Mouse (Mus musculus): Measurements from ENCODE around the gene Mrgprf. TPM values are rescaled to one million over a fixed set of nuclear protein-coding genes. Genes with fewer than 3 reads are reported as not detected.

The Mrgprf gene
- polyA plus RNA-seq (2015; fragmentation: Nextera tagmentation; extraction: Ambion mirVana) = 4.5 and 6.1 TPM in 2 replicates

DNA sequence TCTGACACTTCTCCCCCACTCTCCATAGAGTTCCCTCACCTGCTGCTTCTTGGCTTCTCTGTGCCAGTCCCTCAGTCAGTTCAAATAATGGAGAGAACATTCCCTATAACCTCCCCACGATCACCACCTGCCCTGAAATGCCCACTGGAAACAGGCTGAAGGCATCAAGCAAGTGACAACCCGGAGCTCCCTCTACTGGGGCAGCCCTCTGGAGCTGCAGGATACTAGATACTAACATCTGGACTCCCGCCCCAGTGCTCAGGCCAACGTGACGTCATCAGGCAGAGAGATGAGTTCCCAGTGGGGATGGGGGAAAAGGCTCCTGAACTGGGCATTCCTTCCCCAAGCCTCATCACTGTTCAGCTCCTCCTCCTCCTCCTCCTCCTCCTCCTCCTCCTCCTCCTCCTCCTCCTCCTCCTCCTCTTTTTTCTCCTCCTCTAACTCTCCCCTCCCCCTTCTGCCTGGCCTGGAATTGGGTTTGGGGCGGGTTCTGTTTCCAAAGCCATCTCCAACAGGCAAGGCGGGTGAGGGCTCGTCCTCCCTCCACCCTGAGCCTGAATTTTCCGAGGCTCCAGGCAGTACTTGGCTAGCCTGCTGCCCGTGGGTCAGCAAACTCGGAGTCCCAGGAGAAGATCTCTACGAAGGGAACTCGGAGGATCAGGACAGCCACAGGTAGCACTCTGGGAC, at the start of gene Mrgprf:
Mrgprf (plus strand) TSS at position 508 of the 687 bp plus-strand sequence.
- H3K4me1 ChIP-seq = peaks cover 9% of the 10 kb centered on the region
- no peak within 1 kb of the TSS for H3K4me3 ChIP-seq
- WGBS = 38% methylated on average over 12 of the region's 13 CpGs
- no peak within 1 kb of the TSS for H3K27ac ChIP-seq
- no peaks in the 10 kb centered on the region for H3K27me3 ChIP-seq (replicated peaks)
- no peak within 1 kb of the TSS for H3K4me2 ChIP-seq
- no peaks in the 10 kb centered on the region for H3K36me3 ChIP-seq (replicated peaks)
- no peak within 1 kb of the TSS for H3K9ac ChIP-seq
- no peaks in the 10 kb centered on the region for H3K9me3 ChIP-seq
- no peak for ATAC-seq (replicated peaks)

DNA sequence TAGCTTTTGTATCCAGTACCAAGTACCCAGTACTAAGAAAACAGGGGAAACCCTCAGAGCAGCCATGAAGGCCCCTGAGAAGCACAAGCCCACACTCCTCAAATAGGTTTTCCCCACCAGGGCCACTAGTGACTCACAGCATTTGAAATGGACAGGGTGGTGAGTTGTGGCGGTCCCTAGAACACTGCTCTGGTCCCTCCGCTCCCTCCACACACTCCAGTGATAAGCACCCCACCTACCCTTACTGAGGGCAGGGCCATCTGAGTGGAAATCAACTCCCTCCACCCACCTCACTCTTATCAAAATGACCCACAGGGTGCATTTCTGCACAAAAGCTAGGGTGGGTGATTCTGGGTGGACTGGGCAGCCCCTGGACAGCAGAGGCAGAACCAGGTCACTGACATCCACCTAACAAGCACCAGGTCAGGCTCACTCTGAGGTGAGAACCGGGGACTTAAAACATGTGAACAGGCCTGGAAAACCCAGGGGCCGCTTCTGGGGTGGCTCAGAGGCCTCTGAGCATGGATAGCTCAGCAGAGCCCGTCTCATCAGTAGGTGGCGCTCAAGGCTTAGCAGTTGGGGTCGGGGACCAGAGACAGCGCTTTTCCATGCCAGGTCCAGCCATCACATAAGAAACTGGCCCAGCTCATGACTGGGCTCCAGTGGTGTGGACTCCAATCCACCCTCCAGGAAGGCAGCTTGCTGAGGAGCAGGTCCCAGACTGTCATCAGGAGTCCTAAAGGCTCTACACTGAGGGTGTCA, 47.7 kb upstream of the Mrgprf start:
- H3K4me3 ChIP-seq = no peak overlapping the region
- H3K27ac ChIP-seq = no peak overlapping the region
- H3K36me3 ChIP-seq (replicated peaks) = no peaks in the 10 kb centered on the region
- no peaks in the 10 kb centered on the region for H3K9me3 ChIP-seq
- ATAC-seq (replicated peaks) = peak; percentile 72; the same call in 1 of the 2 replicates
- H3K9ac ChIP-seq = no peak overlapping the region
- no peaks in the 10 kb centered on the region for H3K27me3 ChIP-seq (replicated peaks)
- H3K4me1 ChIP-seq = no peaks in the 10 kb centered on the region
- 25% methylated on average over 8 of the region's 8 CpGs for WGBS
- no peak overlapping the region for H3K4me2 ChIP-seq

DNA sequence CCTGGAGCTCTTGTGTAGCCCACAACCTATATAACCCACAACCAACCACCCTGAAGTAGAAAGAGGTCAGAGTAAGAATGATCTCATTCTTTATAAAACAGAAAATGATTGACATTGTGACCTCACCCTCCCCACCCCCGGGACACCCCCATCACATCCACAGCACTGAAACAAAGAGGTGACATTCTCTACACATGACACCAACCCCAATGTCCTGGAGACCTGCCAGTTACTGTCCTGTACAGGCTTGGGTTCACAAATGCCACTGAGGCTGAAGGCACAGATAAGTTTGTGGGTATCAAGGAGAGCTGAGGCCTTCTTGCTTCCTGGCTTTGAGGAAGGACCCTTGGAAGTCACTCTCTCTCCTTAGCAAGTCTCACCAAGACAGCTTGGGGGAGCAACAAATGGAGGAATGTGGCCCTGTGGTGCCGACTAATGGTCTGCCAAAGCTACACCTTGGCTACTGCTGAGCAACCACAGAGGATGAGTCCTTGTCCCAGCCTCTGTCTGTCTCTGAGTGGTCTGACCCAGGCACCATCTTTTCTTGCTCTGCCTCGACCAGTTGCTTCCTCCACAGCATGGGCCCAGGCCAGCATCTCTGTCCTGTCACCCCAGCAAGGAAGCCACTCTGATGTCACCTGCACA, 46.5 kb upstream of the Mrgprf start:
- Histone ChIP-seq H3K4me2 (no peak overlapping the region), H3K4me1 (no peaks in the 10 kb centered on the region), H3K9me3 (no peaks in the 10 kb centered on the region), H3K36me3 (replicated peaks) (no peaks in the 10 kb centered on the region), H3K4me3 (no peak overlapping the region), H3K9ac (no peak overlapping the region), H3K27me3 (replicated peaks) (no peaks in the 10 kb centered on the region), H3K27ac (no peak overlapping the region)
- WGBS = 72% methylated on average over 3 of the region's 3 CpGs
- ATAC-seq (replicated peaks) = no peak

DNA sequence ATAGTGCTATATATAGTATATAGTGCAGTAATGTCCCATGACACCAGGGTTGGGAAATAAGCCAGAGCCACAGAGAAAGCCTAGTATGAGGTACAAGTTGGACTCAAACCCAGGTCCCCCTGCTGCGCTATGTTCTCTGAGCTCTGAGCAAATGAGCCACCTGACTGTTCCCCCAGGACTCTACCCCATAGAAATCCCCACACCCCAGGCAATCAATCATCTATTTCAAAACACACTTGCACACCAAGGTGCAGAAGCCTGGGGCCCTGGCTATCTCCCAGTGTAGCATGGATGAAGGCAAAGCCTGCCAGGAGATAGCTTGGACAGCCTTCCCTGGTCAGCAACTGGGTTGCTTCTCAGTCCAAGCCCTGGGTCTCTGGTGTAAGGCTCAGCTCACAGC, 44.5 kb upstream of the Mrgprf start:
- 93% methylated on average over 1 of the region's 1 CpGs for WGBS
- H3K4me3 ChIP-seq = no peak overlapping the region
- no peaks in the 10 kb centered on the region for H3K9me3 ChIP-seq
- no peak overlapping the region for H3K27ac ChIP-seq
- no peak for ATAC-seq (replicated peaks)
- H3K9ac ChIP-seq = no peak overlapping the region
- no peaks in the 10 kb centered on the region for H3K36me3 ChIP-seq (replicated peaks)
- H3K27me3 ChIP-seq (replicated peaks) = no peaks in the 10 kb centered on the region
- H3K4me2 ChIP-seq = no peak overlapping the region
- H3K4me1 ChIP-seq = no peaks in the 10 kb centered on the region

DNA sequence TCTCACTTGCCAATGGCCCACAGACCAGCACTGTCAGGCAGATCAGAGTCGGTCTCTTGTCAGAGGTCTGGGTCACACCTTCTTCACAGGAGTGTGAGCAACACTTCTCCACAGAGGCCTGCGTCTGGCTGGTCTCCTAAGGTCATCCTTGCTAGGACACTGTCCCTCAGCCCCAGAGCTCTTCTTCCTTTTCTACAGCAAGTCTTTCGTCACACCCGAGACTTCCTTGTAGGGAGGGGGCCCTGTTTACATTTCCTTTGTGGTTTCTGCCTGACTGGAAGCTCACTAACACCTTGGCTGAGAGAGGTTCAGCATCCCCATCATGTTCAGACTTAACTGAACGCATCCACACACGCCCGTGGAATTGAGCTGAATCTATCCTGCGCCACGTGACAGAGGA, 36.4 kb upstream of the Mrgprf start:
- 87% methylated on average over 9 of the region's 9 CpGs for WGBS
- Histone ChIP-seq H3K9me3 (no peaks in the 10 kb centered on the region), H3K9ac (no peak overlapping the region)

DNA sequence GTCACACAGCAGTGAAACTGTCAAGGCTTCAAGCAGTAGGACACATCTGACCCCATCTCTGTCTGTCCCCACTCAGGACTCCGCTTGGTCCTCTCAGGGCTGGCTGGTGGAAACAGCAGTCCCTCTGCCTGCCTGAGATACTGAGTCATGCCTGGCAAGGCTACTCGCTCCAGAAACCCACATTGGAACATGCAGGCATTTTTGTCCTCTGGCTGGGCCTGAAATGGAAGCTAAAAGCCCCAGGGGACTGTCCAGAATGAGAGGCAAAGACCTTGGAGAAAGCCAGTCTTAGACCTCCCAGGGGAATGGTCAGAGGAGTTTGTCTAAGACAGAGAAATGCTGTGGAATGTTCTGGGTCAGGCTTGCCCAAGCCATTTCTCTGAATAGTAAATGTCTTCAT, 34.6 kb upstream of the Mrgprf start:
- Histone ChIP-seq H3K9me3 (no peaks in the 10 kb centered on the region), H3K27me3 (replicated peaks) (no peaks in the 10 kb centered on the region), H3K4me3 (no peak overlapping the region), H3K4me1 (no peaks in the 10 kb centered on the region), H3K9ac (no peak overlapping the region), H3K4me2 (no peak overlapping the region), H3K27ac (no peak overlapping the region), H3K36me3 (replicated peaks) (no peaks in the 10 kb centered on the region)
- no peak for ATAC-seq (replicated peaks)
- WGBS = 86% methylated on average over 2 of the region's 2 CpGs

More for the DNA sequence above, 36.4 kb upstream of the Mrgprf start:
- Histone ChIP-seq H3K27ac (no peak overlapping the region), H3K4me2 (no peak overlapping the region), H3K4me3 (no peak overlapping the region), H3K27me3 (replicated peaks) (no peaks in the 10 kb centered on the region), H3K4me1 (no peaks in the 10 kb centered on the region), H3K36me3 (replicated peaks) (no peaks in the 10 kb centered on the region)
- ATAC-seq (replicated peaks) = no peak

DNA sequence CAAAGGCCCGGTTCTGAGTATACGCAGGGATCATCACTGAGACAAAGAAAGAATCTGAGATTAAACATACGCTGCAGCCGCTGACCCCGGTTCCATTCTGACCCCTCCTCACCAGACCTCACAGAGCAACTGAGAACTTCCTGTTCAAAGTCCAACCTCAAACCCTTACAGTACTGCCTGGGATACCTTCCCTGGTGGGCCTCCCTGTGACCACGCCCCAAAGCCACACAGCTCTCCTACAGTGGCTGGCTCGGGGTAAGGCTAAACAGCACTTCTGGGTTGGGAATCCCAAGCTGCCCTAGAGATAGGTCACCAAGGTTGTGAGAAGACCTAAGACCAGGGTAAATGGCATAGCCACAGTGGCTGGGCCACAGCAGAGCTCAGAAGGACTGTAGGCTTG, 31.7 kb upstream of the Mrgprf start:
- ATAC-seq (replicated peaks) = no peak
- 93% methylated on average over 7 of the region's 7 CpGs for WGBS
- no peaks in the 10 kb centered on the region for H3K36me3 ChIP-seq (replicated peaks)
- no peaks in the 10 kb centered on the region for H3K9me3 ChIP-seq
- H3K27me3 ChIP-seq (replicated peaks) = no peaks in the 10 kb centered on the region
- no peak overlapping the region for H3K4me2 ChIP-seq
- no peak overlapping the region for H3K27ac ChIP-seq
- no peaks in the 10 kb centered on the region for H3K4me1 ChIP-seq
- H3K9ac ChIP-seq = no peak overlapping the region
- H3K4me3 ChIP-seq = no peak overlapping the region

DNA sequence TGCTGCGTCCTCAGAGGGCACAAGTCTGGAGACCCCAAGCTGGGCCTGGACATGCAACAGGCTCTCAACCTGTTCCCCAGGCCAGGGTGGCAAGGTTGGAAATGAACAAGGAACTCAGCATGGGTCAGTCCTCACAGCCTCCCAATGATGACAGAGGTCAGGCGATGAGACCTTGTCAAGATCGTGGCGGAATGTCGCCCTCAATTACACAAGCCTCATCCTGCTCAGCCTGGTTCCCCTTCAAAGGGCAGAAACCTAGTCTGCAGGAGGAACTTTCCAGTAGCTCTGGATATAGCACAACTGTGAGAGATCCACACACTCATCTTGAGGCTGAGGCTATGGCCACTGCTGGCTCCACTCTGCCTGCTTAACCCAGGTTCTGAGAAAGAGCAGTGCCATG, 29.7 kb upstream of the Mrgprf start:
- H3K4me3 ChIP-seq = no peak overlapping the region
- no peaks in the 10 kb centered on the region for H3K4me1 ChIP-seq
- no peak for ATAC-seq (replicated peaks)
- H3K9me3 ChIP-seq = no peaks in the 10 kb centered on the region
- no peak overlapping the region for H3K4me2 ChIP-seq
- no peak overlapping the region for H3K27ac ChIP-seq
- no peaks in the 10 kb centered on the region for H3K36me3 ChIP-seq (replicated peaks)
- 96% methylated on average over 5 of the region's 5 CpGs for WGBS
- H3K27me3 ChIP-seq (replicated peaks) = no peaks in the 10 kb centered on the region
- H3K9ac ChIP-seq = no peak overlapping the region

DNA sequence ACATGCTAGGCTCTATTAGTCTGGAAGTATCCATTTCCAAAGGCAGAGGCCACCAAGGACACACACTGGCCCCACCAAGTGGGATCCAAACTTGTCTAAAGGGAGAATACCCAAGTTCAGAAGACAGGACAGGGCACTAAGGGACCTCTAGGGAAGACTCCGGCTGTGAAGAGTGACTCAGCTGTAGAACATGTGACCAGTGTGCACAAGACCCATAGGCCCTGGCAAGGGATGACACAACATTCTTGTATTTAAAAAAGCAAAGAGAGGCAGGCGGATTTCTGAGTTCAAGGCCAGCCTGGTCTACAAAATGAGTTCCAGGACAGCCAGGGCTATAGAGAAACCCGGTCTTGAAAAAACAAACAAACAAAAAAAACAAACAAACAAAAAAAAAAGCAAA, 25.1 kb upstream of the Mrgprf start:
- no peaks in the 10 kb centered on the region for H3K4me1 ChIP-seq
- H3K27ac ChIP-seq = no peak overlapping the region
- H3K9ac ChIP-seq = no peak overlapping the region
- no peak overlapping the region for H3K4me3 ChIP-seq
- H3K9me3 ChIP-seq = no peaks in the 10 kb centered on the region
- ATAC-seq (replicated peaks) = no peak
- 90% methylated on average over 3 of the region's 3 CpGs for WGBS
- no peak overlapping the region for H3K4me2 ChIP-seq
- no peaks in the 10 kb centered on the region for H3K36me3 ChIP-seq (replicated peaks)
- no peaks in the 10 kb centered on the region for H3K27me3 ChIP-seq (replicated peaks)

DNA sequence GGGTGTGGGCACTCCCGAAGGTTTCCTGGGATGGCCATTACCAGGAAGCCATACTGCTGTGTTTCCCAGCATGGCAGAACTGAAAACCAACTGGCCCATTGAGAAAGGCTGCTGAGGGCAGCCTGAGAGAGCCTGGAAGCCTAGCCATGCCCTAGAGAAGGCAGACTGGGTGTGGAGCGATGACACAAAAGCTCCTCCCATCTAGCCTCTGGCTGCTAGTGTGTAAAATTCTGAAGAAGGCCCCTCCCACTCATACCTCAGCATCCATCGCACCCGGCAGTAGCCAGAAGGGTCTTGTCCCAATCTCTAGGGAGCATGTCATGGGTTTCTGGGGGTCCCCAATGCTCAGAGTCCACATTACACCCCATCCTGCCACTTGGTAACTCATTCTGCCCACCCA, 19.2 kb upstream of the Mrgprf start:
- H3K27me3 ChIP-seq (replicated peaks) = no peaks in the 10 kb centered on the region
- no peaks in the 10 kb centered on the region for H3K9me3 ChIP-seq
- H3K4me3 ChIP-seq = no peak overlapping the region
- peaks cover 11% of the 10 kb centered on the region for H3K4me1 ChIP-seq
- H3K27ac ChIP-seq = no peak overlapping the region
- 89% methylated on average over 4 of the region's 4 CpGs for WGBS
- H3K4me2 ChIP-seq = no peak overlapping the region
- H3K36me3 ChIP-seq (replicated peaks) = no peaks in the 10 kb centered on the region
- no peak for ATAC-seq (replicated peaks)
- H3K9ac ChIP-seq = no peak overlapping the region

DNA sequence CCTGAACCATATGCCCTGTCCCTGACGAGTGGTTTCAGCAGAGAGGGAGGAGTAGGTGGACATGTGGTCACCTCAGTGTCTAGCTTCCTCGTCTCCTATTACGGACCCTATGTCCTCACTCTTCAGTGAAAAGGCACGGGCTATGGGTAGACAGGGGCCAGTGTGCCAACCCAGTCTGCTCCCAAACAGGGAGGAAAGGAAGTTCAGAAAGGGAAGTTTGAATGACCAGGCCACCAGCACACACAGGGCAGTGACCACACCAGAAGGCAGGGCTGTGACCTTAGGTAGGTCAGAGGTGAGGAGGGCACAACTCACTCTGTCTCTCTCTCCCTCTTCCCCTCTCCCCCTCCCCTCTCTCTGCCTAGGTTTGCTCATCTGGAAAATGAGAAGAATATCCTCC, 17.6 kb upstream of the Mrgprf start:
- Histone ChIP-seq H3K4me3 (peak overlapping the region; percentile 49), H3K4me1 (peaks cover 11% of the 10 kb centered on the region), H3K4me2 (peak overlapping the region; percentile 63), H3K36me3 (replicated peaks) (no peaks in the 10 kb centered on the region), H3K9ac (no peak overlapping the region), H3K9me3 (no peaks in the 10 kb centered on the region), H3K27ac (no peak overlapping the region), H3K27me3 (replicated peaks) (no peaks in the 10 kb centered on the region)
- 56% methylated on average over 4 of the region's 4 CpGs for WGBS
- peak; percentile 10; the same call in 1 of the 2 replicates for ATAC-seq (replicated peaks)

DNA sequence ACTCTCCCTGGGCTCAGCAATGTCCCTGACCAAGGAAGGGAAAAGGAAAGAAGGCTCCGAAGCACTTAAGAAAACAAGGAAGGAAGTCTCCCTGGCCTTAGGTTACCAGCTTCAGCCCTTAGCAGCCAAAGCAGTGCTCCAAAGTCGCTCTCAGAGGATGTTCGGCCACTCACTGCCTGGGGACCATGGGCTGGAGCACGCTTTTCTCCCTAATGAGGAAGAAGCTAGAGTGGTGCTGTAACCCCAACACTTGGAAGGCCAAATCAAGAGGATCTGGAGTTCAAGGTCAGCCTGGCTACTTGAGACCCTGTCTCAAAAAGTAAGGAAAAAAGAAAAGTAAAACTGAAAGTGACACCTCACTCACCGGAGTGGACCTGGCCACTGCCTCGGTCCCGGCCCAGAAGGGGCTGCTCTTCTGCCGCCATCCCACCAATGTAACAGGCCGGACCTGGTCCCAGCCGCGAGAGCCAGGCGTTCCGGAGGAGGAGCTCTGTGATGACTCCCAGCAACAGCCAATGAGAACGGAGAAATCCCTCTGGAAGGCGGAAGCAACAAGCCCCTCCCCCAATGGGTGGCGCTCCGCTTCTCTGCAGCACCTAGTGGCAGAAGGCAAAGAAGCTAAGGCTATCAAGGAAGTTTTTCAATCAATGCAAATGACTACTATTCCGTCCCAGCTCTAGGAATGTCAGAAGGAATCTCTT, 17.0 kb upstream of the Mrgprf start, which contains the start of gene Tpcn2:
Tpcn2 (minus strand) TSS at position 525 of the 701 bp plus-strand sequence.
- Histone ChIP-seq H3K36me3 (replicated peaks) (no peaks in the 10 kb centered on the region), H3K27ac (no peak within 1 kb of the TSS), H3K27me3 (replicated peaks) (no peaks in the 10 kb centered on the region), H3K9me3 (no peaks in the 10 kb centered on the region), H3K4me2 (peak within 1 kb of the TSS; percentile 63), H3K4me1 (peaks cover 11% of the 10 kb centered on the region), H3K9ac (peak within 1 kb of the TSS; percentile 37), H3K4me3 (peak within 1 kb of the TSS; percentile 49)
- peak; percentile 94 for ATAC-seq (replicated peaks)
- WGBS = 5% methylated on average over 18 of the region's 18 CpGs
